Mouse (Mus musculus) hindbrain, embryonic 11.5 days (tissue): ENCODE measurements around the gene Fgfr2. TPM values are rescaled to one million over a fixed set of nuclear protein-coding genes. Genes with fewer than 3 reads are reported as not detected.

Source experiments
- ATAC-seq: fragments of 200-750 bp; cut with Nextera tagmentation; 2 replicates; pipeline ENCODE4 v1.8.0; 2017; ENCODE audit warnings: mild to moderate bottlenecking, moderate TSS enrichment, moderate library complexity; ENCODE audit not compliant: low FRiP score
- DNase-seq: peaks from one replicate; pipeline ENCODE4 v3.0.0-alpha.2; 2015; ENCODE audit warnings: low spot score
- H3K27ac ChIP-seq: fragments of 300-500 bp; sonication (generic); 2 replicates; pipeline ENCODE4 v1.5.1; 2014; ENCODE audit warnings: mild to moderate bottlenecking, low read depth, low read length
- H3K27me3 ChIP-seq: fragments of 300-500 bp; sonication (generic); 2 replicates; pipeline ENCODE4 v1.6.1; 2014; ENCODE audit warnings: mild to moderate bottlenecking, low read length, moderate library complexity, mixed read lengths; ENCODE audit not compliant: control insufficient read depth, insufficient read depth
- H3K36me3 ChIP-seq: fragments of 300-500 bp; sonication (generic); 2 replicates; pipeline ENCODE4 v1.6.1; 2014; ENCODE audit warnings: mild to moderate bottlenecking, low read length, moderate library complexity, mixed read lengths; ENCODE audit not compliant: control insufficient read depth, insufficient read depth
- H3K4me1 ChIP-seq: fragments of 300-500 bp; sonication (generic); replicated peaks from 2 replicates; pipeline ENCODE4 v1.6.1; 2014; ENCODE audit warnings: low read length, mixed read lengths; ENCODE audit not compliant: control insufficient read depth, insufficient read depth
- H3K4me2 ChIP-seq: fragments of 300-500 bp; sonication (generic); replicated peaks from 2 replicates; pipeline ENCODE4 v1.6.1; 2014; ENCODE audit warnings: mild to moderate bottlenecking, low read depth, low read length
- H3K4me3 ChIP-seq: fragments of 300-500 bp; sonication (generic); 2 replicates; pipeline ENCODE4 v1.5.1; 2014; ENCODE audit warnings: low read depth, low read length
- H3K9ac ChIP-seq: fragments of 300-500 bp; sonication (generic); 2 replicates; pipeline ENCODE4 v1.6.1; 2014; ENCODE audit warnings: low read depth, low read length
- H3K9me3 ChIP-seq: fragments of 300-500 bp; sonication (generic); 2 replicates; pipeline ENCODE4 v1.6.1; 2016; ENCODE audit warnings: low read length; ENCODE audit not compliant: control insufficient read depth
- WGBS: fragments of 180-500 bp; shearing (Covaris S2); extraction: QIAGEN DNeasy Blood & Tissue Kit; methylation state at CpG from one replicate; pipeline ENCODE4 v1.1.7; 2014; 5-methylcytosine and 5-hydroxymethylcytosine counted together
- polyA plus RNA-seq: library from polyadenylated mRNA; unstranded; fragments of >200 nt; fragmentation: Nextera tagmentation; extraction: Ambion mirVana; gene quantifications from 2 replicates; pipeline ENCODE4 v1.2.1, GENCODE M21; 2014

Gene Fgfr2
- polyA plus RNA-seq, 1 experiment from 2014 or later, result 71.3 TPM

DNA sequence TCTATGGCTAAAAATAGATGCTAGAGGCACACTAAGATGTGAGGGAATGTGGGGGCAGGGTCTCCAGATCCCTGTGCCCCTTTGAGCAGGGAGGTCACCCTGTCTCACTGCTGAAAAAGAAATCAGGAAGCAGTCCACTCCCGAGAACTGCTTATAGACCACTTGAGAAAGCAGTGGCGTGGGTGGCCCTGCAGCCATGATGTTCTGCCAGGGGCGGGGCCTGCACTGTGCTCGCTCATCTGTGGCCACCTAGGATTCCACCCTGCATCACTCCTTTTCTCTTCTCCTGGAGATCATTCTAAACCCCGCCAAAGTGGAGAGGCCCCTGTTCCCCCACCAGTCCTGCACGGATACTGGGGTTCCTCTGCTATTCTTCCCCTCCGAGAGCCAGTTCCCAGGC, 733.7 kb downstream of the Fgfr2 start:
- Histone ChIP-seq H3K4me1 (peaks cover 13% of the 10 kb centered on the region), H3K36me3 (no peaks in the 10 kb centered on the region), H3K4me2 (no peak overlapping the region), H3K27me3 (no peaks in the 10 kb centered on the region; the same call in 1 of the 2 replicates), H3K9me3 (no peaks in the 10 kb centered on the region), H3K4me3 (no peak overlapping the region), H3K27ac (no peak overlapping the region), H3K9ac (no peak overlapping the region)
- WGBS, result 65% methylated on average over 7 of the region's 7 CpGs
- no peak for DNase-seq
- no peak for ATAC-seq

DNA sequence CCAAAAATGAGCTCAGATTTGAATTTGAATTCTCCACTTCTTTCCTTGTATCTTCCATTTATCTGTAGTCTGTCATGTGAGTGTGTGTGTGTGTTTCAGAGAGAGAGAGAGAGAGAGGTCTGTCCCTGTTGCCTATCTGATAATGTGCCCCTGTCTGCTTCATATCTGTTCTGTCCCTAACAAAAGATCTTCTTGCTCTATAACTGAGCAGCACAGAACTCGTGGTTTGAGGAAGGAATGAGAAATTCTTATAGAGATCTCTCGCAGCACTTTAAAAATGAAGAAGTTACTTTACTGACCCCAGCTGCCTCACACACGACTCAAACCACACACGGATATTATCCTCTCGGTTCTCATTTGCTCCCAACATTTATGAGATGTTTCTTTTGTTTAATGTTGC, 735.6 kb downstream of the Fgfr2 start:
- H3K9me3 ChIP-seq, result no peaks in the 10 kb centered on the region
- no peak overlapping the region for H3K9ac ChIP-seq
- H3K4me2 ChIP-seq, result no peak overlapping the region
- ATAC-seq (no peak), DNase-seq (no peak)
- no peak overlapping the region for H3K27ac ChIP-seq
- H3K36me3 ChIP-seq, result no peaks in the 10 kb centered on the region
- no peak overlapping the region for H3K4me3 ChIP-seq
- peaks cover 15% of the 10 kb centered on the region for H3K4me1 ChIP-seq
- 90% methylated on average over 5 of the region's 5 CpGs for WGBS
- H3K27me3 ChIP-seq, result no peaks in the 10 kb centered on the region; the same call in 1 of the 2 replicates

GRCm38 (mm10) chr7:132386316-132386715, 736.8 kb downstream of the Fgfr2 start:
- ATAC-seq, result no peak
- H3K4me2 ChIP-seq, result no peak overlapping the region
- H3K4me3 ChIP-seq, result no peak overlapping the region
- H3K27ac ChIP-seq, result peak overlapping the region; percentile 42; the same call in 1 of the 2 replicates
- no peaks in the 10 kb centered on the region for H3K9me3 ChIP-seq
- no peak for DNase-seq
- peaks cover 15% of the 10 kb centered on the region for H3K4me1 ChIP-seq
- no peak overlapping the region for H3K9ac ChIP-seq
- H3K27me3 ChIP-seq, result no peaks in the 10 kb centered on the region; the same call in 1 of the 2 replicates
- H3K36me3 ChIP-seq, result no peaks in the 10 kb centered on the region
- 47% methylated on average over 8 of the region's 8 CpGs for WGBS

GRCm38 (mm10) chr7:132385456-132386130, 737.6 kb downstream of the Fgfr2 start:
- Histone ChIP-seq H3K9ac (no peak overlapping the region), H3K36me3 (no peaks in the 10 kb centered on the region), H3K27me3 (no peaks in the 10 kb centered on the region; the same call in 1 of the 2 replicates), H3K4me2 (no peak overlapping the region), H3K27ac (peak overlapping the region; percentile 42; the same call in 1 of the 2 replicates), H3K9me3 (no peaks in the 10 kb centered on the region), H3K4me3 (no peak overlapping the region), H3K4me1 (peaks cover 15% of the 10 kb centered on the region)
- peak; percentile 46 for DNase-seq
- peak; percentile 77 for ATAC-seq
- WGBS, result 39% methylated on average over 7 of the region's 7 CpGs

DNA sequence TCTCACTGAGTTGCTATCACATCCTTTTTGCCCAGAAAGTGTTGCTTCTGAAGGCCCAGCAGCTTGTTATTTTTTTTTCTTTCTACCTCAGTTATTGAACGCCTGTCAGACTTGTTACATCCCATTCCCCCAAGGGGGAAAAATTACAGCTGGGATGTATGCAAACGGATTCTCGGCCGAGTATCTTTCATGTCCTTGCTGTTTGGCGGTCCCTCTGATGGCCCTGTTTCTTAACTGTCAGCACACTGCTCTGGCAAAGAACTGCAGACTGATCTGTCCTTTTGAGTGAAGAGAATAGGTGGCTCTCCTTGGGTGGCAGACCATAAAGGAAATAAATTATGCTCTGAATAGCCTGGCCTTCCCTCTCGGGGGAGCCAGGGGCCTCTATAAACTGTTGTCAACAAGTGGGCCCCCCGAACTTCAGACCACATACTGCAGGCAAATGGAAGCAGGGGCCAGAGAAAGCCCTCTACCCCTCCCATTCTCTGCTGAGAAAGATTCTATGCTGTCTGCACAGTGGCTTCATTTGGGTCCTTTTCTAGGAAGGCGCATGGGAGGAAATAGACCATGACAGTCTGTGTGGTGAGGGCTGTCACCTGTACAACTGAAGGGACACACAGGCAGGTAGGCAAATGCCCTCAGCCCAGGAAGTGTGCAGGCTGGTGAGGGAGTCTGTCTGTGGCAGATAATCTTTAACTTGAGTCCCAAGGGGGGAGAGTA, 738.3 kb downstream of the Fgfr2 start:
- Histone ChIP-seq H3K27ac (peak overlapping the region; percentile 51; the same call in 1 of the 2 replicates), H3K4me3 (no peak overlapping the region), H3K9ac (no peak overlapping the region), H3K36me3 (no peaks in the 10 kb centered on the region), H3K27me3 (no peaks in the 10 kb centered on the region; the same call in 1 of the 2 replicates), H3K4me1 (peaks cover 15% of the 10 kb centered on the region), H3K9me3 (no peaks in the 10 kb centered on the region), H3K4me2 (no peak overlapping the region)
- DNase-seq, result peak; percentile 22
- peak; percentile 57 for ATAC-seq
- WGBS, result 12% methylated on average over 8 of the region's 8 CpGs

DNA sequence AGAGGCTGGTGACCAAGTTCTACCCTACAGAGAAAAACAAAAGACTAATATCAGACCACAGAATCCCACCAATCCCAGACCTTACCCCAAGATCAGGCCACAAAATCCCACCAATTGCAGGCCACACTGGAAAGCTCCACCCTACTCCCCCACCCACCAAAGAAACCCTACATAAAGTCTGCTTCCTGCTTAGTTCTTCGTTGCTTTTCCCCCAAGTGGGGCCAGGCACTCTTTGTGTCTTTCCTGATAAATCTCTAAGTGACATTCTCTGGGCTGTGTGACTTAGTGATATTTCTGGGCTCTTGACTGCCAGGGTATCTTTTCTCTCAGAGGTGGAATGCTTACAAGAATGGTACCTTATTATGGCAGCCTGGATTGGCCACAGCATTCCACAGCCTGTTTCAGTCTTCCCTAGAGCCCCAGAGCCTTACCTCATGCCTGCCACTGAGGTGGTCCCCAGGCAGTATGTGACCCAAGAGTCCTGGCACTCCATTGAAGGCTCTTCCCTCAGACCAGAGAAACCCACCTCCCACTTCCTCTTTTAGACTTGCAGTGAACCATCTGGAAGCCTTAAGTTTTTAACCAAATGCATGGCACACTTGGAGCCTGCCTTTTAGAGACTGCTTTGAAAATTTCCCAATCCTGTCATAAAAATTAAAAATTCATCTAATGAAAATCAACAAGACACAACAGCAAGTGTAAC, 742.4 kb downstream of the Fgfr2 start:
- H3K9me3 ChIP-seq, result no peaks in the 10 kb centered on the region
- WGBS, result 75% methylated on average over 1 of the region's 1 CpGs

GRCm38 (mm10) chr7:132377913-132378312, 745.2 kb downstream of the Fgfr2 start:
- Histone ChIP-seq H3K36me3 (no peaks in the 10 kb centered on the region), H3K4me2 (no peak overlapping the region), H3K27ac (no peak overlapping the region), H3K4me1 (peaks cover 8% of the 10 kb centered on the region), H3K9ac (no peak overlapping the region), H3K9me3 (no peaks in the 10 kb centered on the region), H3K4me3 (no peak overlapping the region), H3K27me3 (no peaks in the 10 kb centered on the region)
- DNase-seq (peak; percentile 40), ATAC-seq (no peak)
- WGBS, result 78% methylated on average over 6 of the region's 6 CpGs

More for the DNA sequence above, 742.4 kb downstream of the Fgfr2 start:
- Histone ChIP-seq H3K36me3 (no peaks in the 10 kb centered on the region), H3K4me1 (peaks cover 15% of the 10 kb centered on the region), H3K27me3 (no peaks in the 10 kb centered on the region), H3K9ac (no peak overlapping the region), H3K4me2 (no peak overlapping the region), H3K27ac (no peak overlapping the region), H3K4me3 (no peak overlapping the region)
- ATAC-seq (no peak), DNase-seq (no peak)

GRCm38 (mm10) chr7:132373594-132374378, 749.4 kb downstream of the Fgfr2 start:
- Histone ChIP-seq H3K9ac (peak overlapping the region; percentile 4; the same call in 1 of the 2 replicates), H3K4me3 (no peak overlapping the region), H3K36me3 (no peaks in the 10 kb centered on the region), H3K27me3 (no peaks in the 10 kb centered on the region), H3K4me1 (peaks cover 9% of the 10 kb centered on the region), H3K4me2 (no peak overlapping the region), H3K9me3 (no peaks in the 10 kb centered on the region), H3K27ac (peak overlapping the region; percentile 62)
- WGBS, result 66% methylated on average over 10 of the region's 10 CpGs
- DNase-seq (peak; percentile 48), ATAC-seq (no peak; the same call in 1 of the 2 replicates)
